Mouse (Mus musculus) stomach, adult 2 months (tissue): Measurements from ENCODE around the gene Gm3259. TPM values are rescaled to one million over a fixed set of nuclear protein-coding genes. Genes with fewer than 3 reads are reported as not detected.

Experiments used
- polyA plus RNA-seq: library from polyadenylated mRNA; depleted of rRNA; stranded (reverse); fragments of >200 nt; gene quantifications from 2 replicates; pipeline ENCODE4 v1.2.3, GENCODE M21; 2012; rRNA removed

Gene Gm3259
- not detected in 2 replicates for polyA plus RNA-seq

GRCm38 (mm10) chr5:95305611-95306010 is at the start of gene Gm3259:
TSS of gene Gm3259 (plus strand) at chr5:95305911.

GRCm38 (mm10) chr5:95272668-95273067 is 33.0 kb upstream of the Gm3259 start, which contains the start of gene Gm10424:
TSS of gene Gm10424 (minus strand) at chr5:95272768.

Other genes starting within 250 kb of the Gm3259 start
- gene Gm7942, start 199.0 kb upstream of the Gm3259 start, polyA plus RNA-seq, result not detected in 2 replicates
- gene Gm16513, start 123.3 kb upstream of the Gm3259 start, polyA plus RNA-seq, result not detected in 2 replicates
- not detected in 2 replicates for gene Gm10424, start 33.1 kb upstream of the Gm3259 start, polyA plus RNA-seq
- gene D5Ertd577e, start 150.9 kb downstream of the Gm3259 start, polyA plus RNA-seq, result not detected in 2 replicates
- not detected in 2 replicates for gene Gm3286, start 204.8 kb downstream of the Gm3259 start, polyA plus RNA-seq